Mouse (Mus musculus) intestine, postnatal 0 days (tissue): ENCODE results near the gene Prm3. TPM values are rescaled to one million over a fixed set of nuclear protein-coding genes. Genes with fewer than 3 reads are reported as not detected.

Source experiments
- ATAC-seq: fragments of 200-750 bp; cut with Nextera tagmentation; 2 replicates; pipeline ENCODE4 v1.8.0; 2017; ENCODE audit warnings: mild to moderate bottlenecking, moderate TSS enrichment, moderate library complexity
- H3K27ac ChIP-seq: fragments of 300-500 bp; sonication (generic); 2 replicates; pipeline ENCODE4 v1.5.1; 2014; ENCODE audit warnings: mild to moderate bottlenecking, low read depth, low read length, moderate library complexity
- H3K27me3 ChIP-seq: fragments of 300-500 bp; sonication (generic); replicated peaks from 2 replicates; pipeline ENCODE4 v1.6.1; 2014; ENCODE audit warnings: low read length, mixed read lengths; ENCODE audit not compliant: control insufficient read depth, insufficient read depth
- H3K36me3 ChIP-seq: fragments of 300-500 bp; sonication (generic); 2 replicates; pipeline ENCODE4 v1.6.1; 2014; ENCODE audit warnings: mild to moderate bottlenecking, moderate library complexity; ENCODE audit not compliant: control insufficient read depth, insufficient read depth
- H3K4me1 ChIP-seq: fragments of 300-500 bp; sonication (generic); replicated peaks from 2 replicates; pipeline ENCODE4 v1.6.1; 2014; ENCODE audit warnings: antibody characterized with exemption, low read length, mixed read lengths; ENCODE audit not compliant: control insufficient read depth, insufficient read depth
- H3K4me2 ChIP-seq: fragments of 300-500 bp; sonication (generic); replicated peaks from 2 replicates; pipeline ENCODE4 v1.6.1; 2014; ENCODE audit warnings: low read depth, mild to moderate bottlenecking, moderate library complexity
- H3K4me3 ChIP-seq: fragments of 300-500 bp; sonication (generic); 2 replicates; pipeline ENCODE4 v1.5.1; 2014; ENCODE audit warnings: low read depth, low read length
- H3K9ac ChIP-seq: fragments of 300-500 bp; sonication (generic); 2 replicates; pipeline ENCODE4 v1.6.1; 2014; ENCODE audit warnings: mild to moderate bottlenecking, low read depth, low read length
- H3K9me3 ChIP-seq: fragments of 300-500 bp; sonication (generic); 2 replicates; pipeline ENCODE4 v1.6.1; 2016; ENCODE audit warnings: mixed run types; ENCODE audit not compliant: control insufficient read depth
- CTCF ChIP-seq: sonication (generic); IDR thresholded peaks from 2 replicates; pipeline ENCODE4 v1.5.1; 2016; ENCODE audit warnings: low read depth, mild to moderate bottlenecking, control low read depth, antibody characterized with exemption, moderate library complexity
- WGBS: fragments of 180-500 bp; shearing (Covaris S2); extraction: QIAGEN DNeasy Blood & Tissue Kit; methylation state at CpG from one replicate; pipeline ENCODE4 v1.1.7; 2014; 5-methylcytosine and 5-hydroxymethylcytosine counted together
- polyA plus RNA-seq: library from polyadenylated mRNA; unstranded; fragments of >200 nt; fragmentation: Nextera tagmentation; extraction: Ambion mirVana; gene quantifications from 2 replicates; pipeline ENCODE4 v1.2.1, GENCODE M21; 2015

Prm3 gene
- not detected in 2 replicates for polyA plus RNA-seq

DNA sequence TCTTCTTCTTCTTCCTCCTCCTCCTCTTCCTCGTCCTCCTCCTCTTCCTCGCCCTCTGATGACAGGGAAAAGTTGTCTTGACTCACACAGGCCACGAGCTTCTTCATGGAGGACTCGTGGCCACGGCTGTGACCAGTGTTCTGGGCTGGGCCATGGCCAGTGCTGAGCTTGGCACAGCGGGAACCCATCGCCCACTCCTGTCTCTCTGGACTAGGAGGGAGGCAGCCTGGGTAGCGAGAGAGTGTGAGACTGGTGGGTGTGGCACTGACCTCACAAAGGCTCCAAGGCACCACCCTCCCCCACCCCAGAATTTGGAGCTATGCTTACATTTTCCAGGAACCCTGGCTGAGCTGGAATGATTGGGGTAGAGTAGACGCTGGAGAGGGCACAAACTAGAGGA lies at the start of gene Prm3:
Prm3 (minus strand) TSS at position 213 of the 400 bp plus-strand sequence.
- Histone ChIP-seq H3K4me3 (no peak within 1 kb of the TSS), H3K36me3 (no peaks in the 10 kb centered on the region), H3K4me2 (no peak within 1 kb of the TSS), H3K27me3 (0 out of 2 replicates have a peak, but pooled peaks cover 6% of the 10 kb centered on the region), H3K9me3 (no peaks in the 10 kb centered on the region), H3K4me1 (no peaks in the 10 kb centered on the region), H3K27ac (no peak within 1 kb of the TSS), H3K9ac (no peak within 1 kb of the TSS)
- TF ChIP-seq CTCF = no peak
- 84% methylated on average over 9 of the region's 9 CpGs for WGBS
- no peak for ATAC-seq

DNA sequence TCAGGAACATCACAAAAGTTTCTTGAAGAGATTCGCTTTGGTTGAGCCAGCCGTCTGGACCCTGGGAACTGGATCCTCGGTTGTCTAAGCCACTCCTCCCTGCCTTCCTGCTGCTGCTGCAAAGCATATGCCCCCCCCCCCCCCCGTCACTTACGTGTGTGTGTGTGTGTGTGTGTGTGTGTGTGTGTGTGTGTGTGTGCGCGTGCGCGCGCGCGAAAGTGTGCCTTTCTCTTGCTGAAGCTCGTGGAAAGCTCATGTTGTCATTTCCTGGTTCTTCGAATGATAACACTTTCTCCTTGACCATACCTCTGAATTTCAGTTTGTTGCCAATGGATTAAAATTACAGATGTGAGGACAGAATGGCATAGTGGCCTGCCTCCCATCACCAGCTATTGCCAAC lies 49.3 kb upstream of the Prm3 start:
- 85% methylated on average over 12 of the region's 14 CpGs for WGBS
- no peak overlapping the region for H3K4me3 ChIP-seq
- H3K9ac ChIP-seq = no peak overlapping the region
- no peaks in the 10 kb centered on the region for H3K27me3 ChIP-seq
- H3K36me3 ChIP-seq = no peaks in the 10 kb centered on the region
- H3K4me1 ChIP-seq = 0 out of 2 replicates have a peak, but pooled peaks cover 7% of the 10 kb centered on the region
- H3K27ac ChIP-seq = no peak overlapping the region
- no peak for TF ChIP-seq CTCF
- no peaks in the 10 kb centered on the region for H3K9me3 ChIP-seq
- no peak for ATAC-seq
- no peak overlapping the region for H3K4me2 ChIP-seq

DNA sequence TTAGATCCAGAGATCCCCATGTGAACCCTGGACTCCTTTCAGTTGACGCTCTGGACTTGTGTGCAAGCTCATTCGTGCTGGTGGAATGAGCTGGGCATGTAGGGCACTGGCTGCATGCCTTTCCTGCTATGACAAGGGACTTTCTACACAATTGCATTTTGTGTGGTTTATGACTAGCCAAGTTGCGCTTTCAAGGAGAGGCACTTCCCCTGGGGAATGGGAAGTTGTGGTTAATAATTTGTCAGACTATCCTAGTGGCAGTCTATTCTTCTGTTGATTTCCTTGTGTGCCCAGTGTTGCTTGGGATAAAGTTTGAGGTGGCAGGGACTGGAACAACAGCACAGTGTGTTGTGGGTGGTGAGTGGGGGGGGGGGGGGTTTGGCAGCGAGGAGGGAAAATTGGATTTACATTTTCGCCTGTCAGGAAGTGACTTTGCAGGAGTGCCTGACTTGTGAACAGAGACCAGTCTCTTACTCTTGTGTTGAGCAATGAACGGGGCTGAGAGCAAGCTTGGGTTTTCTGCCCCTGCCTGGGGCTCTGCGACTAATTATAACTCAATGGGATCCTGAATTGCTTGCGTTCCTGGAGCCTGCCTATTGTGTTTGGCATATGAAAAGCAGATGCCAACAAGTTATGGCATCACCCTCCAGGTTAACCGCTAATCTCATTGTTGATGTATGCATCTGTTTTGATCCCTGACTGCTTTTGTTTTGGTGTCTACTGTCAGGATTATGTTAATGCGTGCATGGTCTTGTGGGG lies 48.0 kb upstream of the Prm3 start:
- 0 out of 2 replicates have a peak overlapping the region, but pooled peaks have one; percentile 3 for H3K9ac ChIP-seq
- 0 out of 2 replicates have a peak overlapping the region, but pooled peaks have one; percentile 6 for H3K4me2 ChIP-seq
- 32% methylated on average over 10 of the region's 10 CpGs for WGBS
- H3K27ac ChIP-seq = peak overlapping the region; percentile 16; the same call in 1 of the 2 replicates
- H3K36me3 ChIP-seq = no peaks in the 10 kb centered on the region
- no peaks in the 10 kb centered on the region for H3K9me3 ChIP-seq
- ATAC-seq = peak; percentile 71
- TF ChIP-seq CTCF = no peak
- 0 out of 2 replicates have a peak, but pooled peaks cover 7% of the 10 kb centered on the region for H3K4me1 ChIP-seq
- H3K4me3 ChIP-seq = no peak overlapping the region
- H3K27me3 ChIP-seq = no peaks in the 10 kb centered on the region

DNA sequence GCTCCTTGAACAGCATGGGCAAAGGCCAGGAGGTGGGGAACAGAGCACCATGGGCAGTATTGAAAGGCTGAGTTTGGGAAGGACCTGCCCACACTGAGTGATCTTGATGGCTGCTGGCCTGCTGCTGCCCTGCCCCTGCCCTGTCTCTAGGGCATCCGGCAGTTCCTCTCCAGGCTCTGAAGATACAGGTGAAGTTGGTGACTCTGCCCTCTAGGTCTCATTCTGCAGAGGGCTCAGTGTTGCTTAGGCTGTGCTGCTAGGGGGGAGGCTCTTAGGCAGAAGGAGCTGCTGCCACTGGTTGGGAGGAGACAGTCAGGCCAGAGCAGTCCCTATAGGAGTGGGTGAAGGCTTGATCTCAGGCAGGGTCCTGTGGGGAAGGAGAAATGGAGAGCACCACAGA lies 47.2 kb upstream of the Prm3 start:
- ATAC-seq = no peak

DNA sequence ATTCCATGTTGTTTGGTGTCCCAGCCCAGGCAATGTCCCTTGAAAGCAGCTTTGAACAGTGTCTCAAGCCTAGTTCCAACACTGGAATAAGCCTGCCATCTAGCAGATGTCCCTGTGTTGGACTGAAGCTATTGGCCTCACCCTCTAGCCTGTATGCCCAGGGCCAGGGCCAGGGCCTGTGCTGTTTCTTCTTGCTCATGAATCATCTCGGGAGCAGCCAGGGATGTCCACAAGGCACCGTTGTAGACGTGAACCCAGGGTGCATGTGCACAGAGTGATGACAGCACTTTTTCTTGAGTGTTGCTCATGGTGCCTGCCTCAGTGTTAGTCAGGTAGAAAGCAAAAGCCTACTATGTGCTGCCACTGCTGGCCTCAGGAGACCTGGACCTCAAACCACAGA lies 46.5 kb upstream of the Prm3 start:
- WGBS = 62% methylated on average over 3 of the region's 3 CpGs
- no peak overlapping the region for H3K27ac ChIP-seq
- TF ChIP-seq CTCF = no peak
- H3K36me3 ChIP-seq = no peaks in the 10 kb centered on the region
- 0 out of 2 replicates have a peak, but pooled peaks cover 7% of the 10 kb centered on the region for H3K4me1 ChIP-seq
- H3K9me3 ChIP-seq = no peaks in the 10 kb centered on the region
- H3K4me3 ChIP-seq = no peak overlapping the region
- H3K27me3 ChIP-seq = no peaks in the 10 kb centered on the region
- no peak overlapping the region for H3K4me2 ChIP-seq
- ATAC-seq = no peak
- H3K9ac ChIP-seq = no peak overlapping the region

More for the DNA sequence above, 47.2 kb upstream of the Prm3 start:
- no peak for TF ChIP-seq CTCF
- H3K27me3 ChIP-seq = no peaks in the 10 kb centered on the region
- no peaks in the 10 kb centered on the region for H3K9me3 ChIP-seq
- no peak overlapping the region for H3K4me3 ChIP-seq
- H3K4me2 ChIP-seq = 0 out of 2 replicates have a peak overlapping the region, but pooled peaks have one; percentile 6
- peak overlapping the region; percentile 16; the same call in 1 of the 2 replicates for H3K27ac ChIP-seq
- no peak overlapping the region for H3K9ac ChIP-seq
- no peaks in the 10 kb centered on the region for H3K36me3 ChIP-seq
- 67% methylated on average over 1 of the region's 1 CpGs for WGBS
- 0 out of 2 replicates have a peak, but pooled peaks cover 7% of the 10 kb centered on the region for H3K4me1 ChIP-seq

DNA sequence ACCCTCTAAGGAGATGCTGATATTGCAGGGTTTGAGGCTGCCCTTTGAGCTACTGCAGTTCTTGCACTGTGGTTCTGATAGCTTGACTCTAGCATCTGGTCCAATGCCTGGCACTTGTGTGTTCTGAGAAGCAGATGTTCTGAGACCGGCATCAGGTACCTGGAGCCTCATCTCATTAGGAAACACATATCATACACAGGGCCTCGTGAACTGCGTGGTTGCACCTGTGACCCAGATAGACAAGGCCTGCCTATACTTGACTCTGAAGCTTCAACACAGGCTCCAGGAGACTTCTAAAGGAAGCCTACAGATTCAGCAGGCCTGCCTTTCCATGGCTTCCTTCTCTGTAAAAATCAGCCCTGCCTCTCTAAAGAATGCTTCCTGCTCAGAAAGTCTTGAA lies 45.7 kb upstream of the Prm3 start:
- no peak for ATAC-seq
- H3K4me2 ChIP-seq = no peak overlapping the region
- WGBS = 82% methylated on average over 3 of the region's 3 CpGs

More for the DNA sequence above, 45.7 kb upstream of the Prm3 start:
- Histone ChIP-seq H3K27ac (no peak overlapping the region), H3K36me3 (no peaks in the 10 kb centered on the region), H3K9me3 (no peaks in the 10 kb centered on the region), H3K27me3 (no peaks in the 10 kb centered on the region), H3K4me3 (no peak overlapping the region), H3K4me1 (0 out of 2 replicates have a peak, but pooled peaks cover 7% of the 10 kb centered on the region), H3K9ac (no peak overlapping the region)
- TF ChIP-seq CTCF = no peak
